Mouse (Mus musculus) heart, embryonic 13.5 days (tissue): ENCODE data around the gene Letm1. TPM values are rescaled to one million over a fixed set of nuclear protein-coding genes. Genes with fewer than 3 reads are reported as not detected.

Source experiments
- ATAC-seq: fragments of 200-750 bp; cut with Nextera tagmentation; 2 replicates; pipeline ENCODE4 v1.8.0; 2017; ENCODE audit warnings: moderate TSS enrichment; ENCODE audit not compliant: insufficient number of reproducible peaks, low FRiP score, low TSS enrichment; ENCODE audit errors: extremely low read depth
- H3K27ac ChIP-seq: fragments of 300-500 bp; sonication (generic); replicated peaks from 2 replicates; pipeline ENCODE4 v1.5.1; 2015; ENCODE audit warnings: moderate library complexity, mild to moderate bottlenecking, inconsistent platforms
- H3K27me3 ChIP-seq: fragments of 300-500 bp; sonication (generic); replicated peaks from 2 replicates; pipeline ENCODE4 v1.6.1; 2015; ENCODE audit warnings: mild to moderate bottlenecking, inconsistent platforms
- H3K36me3 ChIP-seq: fragments of 300-500 bp; sonication (generic); 2 replicates; pipeline ENCODE4 v1.6.1; 2015; ENCODE audit warnings: mild to moderate bottlenecking, inconsistent platforms
- H3K4me1 ChIP-seq: fragments of 300-500 bp; sonication (generic); 2 replicates; pipeline ENCODE4 v1.6.1; 2015; ENCODE audit warnings: inconsistent platforms
- H3K4me2 ChIP-seq: fragments of 300-500 bp; sonication (generic); 2 replicates; pipeline ENCODE4 v1.6.1; 2015; ENCODE audit warnings: inconsistent platforms, mild to moderate bottlenecking, moderate library complexity
- H3K4me3 ChIP-seq: fragments of 300-500 bp; sonication (generic); 2 replicates; pipeline ENCODE4 v1.5.1; 2015; ENCODE audit warnings: moderate library complexity, mild to moderate bottlenecking, inconsistent platforms
- H3K9ac ChIP-seq: fragments of 300-500 bp; sonication (generic); 2 replicates; pipeline ENCODE4 v1.6.1; 2015; ENCODE audit warnings: inconsistent platforms, mild to moderate bottlenecking, moderate library complexity
- H3K9me3 ChIP-seq: fragments of 300-500 bp; sonication (generic); 2 replicates; pipeline ENCODE4 v1.6.1; 2016; ENCODE audit warnings: inconsistent platforms
- WGBS: fragments of 180-500 bp; shearing (Covaris S2); methylation state at CpG from one replicate; pipeline ENCODE4 v1.1.7; 2015; ENCODE audit warnings: mixed read lengths; 5-methylcytosine and 5-hydroxymethylcytosine counted together
- polyA plus RNA-seq: library from polyadenylated mRNA; unstranded; fragments of >200 nt; fragmentation: Nextera tagmentation; extraction: Ambion mirVana; gene quantifications from 2 replicates; pipeline ENCODE4 v1.2.1, GENCODE M21; 2015

Gene Letm1
- polyA plus RNA-seq, 1 experiment from 2014 or later, result 43.5 TPM

- H3K4me2 ChIP-seq, result peak overlapping the region; percentile 51
- peaks cover 53% of the 10 kb centered on the region for H3K4me1 ChIP-seq
- H3K4me3 ChIP-seq, result peak overlapping the region; percentile 0; the same call in 1 of the 2 replicates
- H3K27me3 ChIP-seq, result peaks cover 14% of the 10 kb centered on the region; the same call in 1 of the 2 replicates
- no peaks in the 10 kb centered on the region for H3K9me3 ChIP-seq
- no peaks in the 10 kb centered on the region for H3K36me3 ChIP-seq
- ATAC-seq, result no peak
- H3K27ac ChIP-seq, result peak overlapping the region; percentile 61
- 5% methylated on average over 11 of the region's 11 CpGs for WGBS
- H3K9ac ChIP-seq, result 0 out of 2 replicates have a peak overlapping the region, but pooled peaks have one; percentile 48
Observed at GRCm38 (mm10) chr5:33704945-33705611, 77.5 kb downstream of the Letm1 start.

GRCm38 (mm10) chr5:33703999-33704398 is 78.6 kb downstream of the Letm1 start:
- Histone ChIP-seq H3K27me3 (peaks cover 14% of the 10 kb centered on the region), H3K4me3 (no peak overlapping the region), H3K27ac (no peak overlapping the region), H3K36me3 (no peaks in the 10 kb centered on the region), H3K4me1 (peaks cover 59% of the 10 kb centered on the region), H3K9ac (no peak overlapping the region), H3K4me2 (no peak overlapping the region), H3K9me3 (no peaks in the 10 kb centered on the region)
- no peak for ATAC-seq
- WGBS, result 67% methylated on average over 8 of the region's 8 CpGs

- WGBS, result 70% methylated on average over 11 of the region's 11 CpGs
- Histone ChIP-seq H3K9me3 (no peaks in the 10 kb centered on the region), H3K27ac (no peak overlapping the region), H3K27me3 (peaks cover 35% of the 10 kb centered on the region), H3K4me1 (peaks cover 59% of the 10 kb centered on the region), H3K4me2 (no peak overlapping the region), H3K9ac (no peak overlapping the region), H3K4me3 (no peak overlapping the region), H3K36me3 (no peaks in the 10 kb centered on the region)
- no peak for ATAC-seq
Observed at GRCm38 (mm10) chr5:33701832-33702231, 80.8 kb downstream of the Letm1 start.

GRCm38 (mm10) chr5:33700010-33700409 is 82.6 kb downstream of the Letm1 start:
- H3K36me3 ChIP-seq, result no peaks in the 10 kb centered on the region
- H3K9ac ChIP-seq, result no peak overlapping the region
- peak overlapping the region; percentile 23 for H3K4me2 ChIP-seq
- no peaks in the 10 kb centered on the region for H3K9me3 ChIP-seq
- H3K4me3 ChIP-seq, result no peak overlapping the region
- no peak overlapping the region for H3K27ac ChIP-seq
- H3K4me1 ChIP-seq, result peaks cover 50% of the 10 kb centered on the region
- ATAC-seq, result no peak
- peaks cover 49% of the 10 kb centered on the region for H3K27me3 ChIP-seq
- WGBS, result 14% methylated on average over 13 of the region's 13 CpGs

GRCm38 (mm10) chr5:33698669-33699068 is 83.9 kb downstream of the Letm1 start:
- Histone ChIP-seq H3K27me3 (peaks cover 60% of the 10 kb centered on the region), H3K9me3 (no peaks in the 10 kb centered on the region), H3K27ac (no peak overlapping the region), H3K36me3 (no peaks in the 10 kb centered on the region), H3K4me1 (peaks cover 44% of the 10 kb centered on the region), H3K9ac (no peak overlapping the region), H3K4me2 (no peak overlapping the region), H3K4me3 (no peak overlapping the region)
- WGBS, result 85% methylated on average over 5 of the region's 5 CpGs
- no peak for ATAC-seq

- Histone ChIP-seq H3K4me3 (no peak overlapping the region), H3K27me3 (peaks cover 66% of the 10 kb centered on the region), H3K36me3 (no peaks in the 10 kb centered on the region), H3K9ac (peak overlapping the region; percentile 53), H3K4me1 (peaks cover 47% of the 10 kb centered on the region), H3K27ac (no peak overlapping the region), H3K9me3 (no peaks in the 10 kb centered on the region), H3K4me2 (no peak overlapping the region)
- no peak for ATAC-seq
- WGBS, result 31% methylated on average over 13 of the region's 13 CpGs
Observed at GRCm38 (mm10) chr5:33697947-33698512, 84.6 kb downstream of the Letm1 start.

GRCm38 (mm10) chr5:33697534-33697933 is 85.1 kb downstream of the Letm1 start:
- no peaks in the 10 kb centered on the region for H3K9me3 ChIP-seq
- H3K4me1 ChIP-seq, result peaks cover 51% of the 10 kb centered on the region
- H3K4me2 ChIP-seq, result no peak overlapping the region
- no peak overlapping the region for H3K4me3 ChIP-seq
- no peaks in the 10 kb centered on the region for H3K36me3 ChIP-seq
- H3K27me3 ChIP-seq, result peaks cover 66% of the 10 kb centered on the region
- peak overlapping the region; percentile 53 for H3K9ac ChIP-seq
- ATAC-seq, result no peak
- H3K27ac ChIP-seq, result no peak overlapping the region
- 67% methylated on average over 1 of the region's 1 CpGs for whole genome bisulfite sequencing

GRCm38 (mm10) chr5:33696430-33696829 is 86.2 kb downstream of the Letm1 start:
- no peaks in the 10 kb centered on the region for H3K9me3 ChIP-seq
- H3K4me2 ChIP-seq, result no peak overlapping the region
- H3K4me1 ChIP-seq, result peaks cover 55% of the 10 kb centered on the region
- no peak overlapping the region for H3K27ac ChIP-seq
- no peak overlapping the region for H3K4me3 ChIP-seq
- peaks cover 66% of the 10 kb centered on the region for H3K27me3 ChIP-seq
- H3K9ac ChIP-seq, result no peak overlapping the region
- 60% methylated on average over 5 of the region's 5 CpGs for WGBS
- no peaks in the 10 kb centered on the region for H3K36me3 ChIP-seq
- no peak for ATAC-seq

GRCm38 (mm10) chr5:33695718-33696121 is 86.9 kb downstream of the Letm1 start:
- peaks cover 54% of the 10 kb centered on the region for H3K4me1 ChIP-seq

GRCm38 (mm10) chr5:33694848-33695717 is 87.5 kb downstream of the Letm1 start:
- Histone ChIP-seq H3K9ac (peak overlapping the region; percentile 79), H3K27ac (peak overlapping the region; percentile 16; the same call in 1 of the 2 replicates), H3K36me3 (no peaks in the 10 kb centered on the region), H3K4me3 (peak overlapping the region; percentile 54), H3K4me2 (peak overlapping the region; percentile 79), H3K4me1 (peaks cover 50% of the 10 kb centered on the region), H3K9me3 (no peaks in the 10 kb centered on the region), H3K27me3 (peaks cover 55% of the 10 kb centered on the region)
- 4% methylated on average over 59 of the region's 71 CpGs for WGBS
- no peak for ATAC-seq

More at GRCm38 (mm10) chr5:33695718-33696121, 86.9 kb downstream of the Letm1 start:
- Histone ChIP-seq H3K27me3 (peaks cover 59% of the 10 kb centered on the region), H3K9me3 (no peaks in the 10 kb centered on the region), H3K4me3 (peak overlapping the region; percentile 54), H3K9ac (peak overlapping the region; percentile 79), H3K4me2 (peak overlapping the region; percentile 79), H3K27ac (peak overlapping the region; percentile 16; the same call in 1 of the 2 replicates), H3K36me3 (no peaks in the 10 kb centered on the region)
- no peak for ATAC-seq
- 5% methylated on average over 24 of the region's 24 CpGs for WGBS

- H3K4me2 ChIP-seq, result peak overlapping the region; percentile 79; the same call in 1 of the 2 replicates
- H3K4me3 ChIP-seq, result 0 out of 2 replicates have a peak overlapping the region, but pooled peaks have one; percentile 54
- no peak for ATAC-seq
- peaks cover 55% of the 10 kb centered on the region for H3K27me3 ChIP-seq
- H3K9me3 ChIP-seq, result no peaks in the 10 kb centered on the region
- H3K9ac ChIP-seq, result peak overlapping the region; percentile 79; the same call in 1 of the 2 replicates
- peaks cover 50% of the 10 kb centered on the region for H3K4me1 ChIP-seq
- H3K27ac ChIP-seq, result no peak overlapping the region
- WGBS, result 70% methylated on average over 9 of the region's 9 CpGs
- H3K36me3 ChIP-seq, result no peaks in the 10 kb centered on the region
Observed at GRCm38 (mm10) chr5:33694461-33694847, 88.2 kb downstream of the Letm1 start.
